9 mouse cellular contexts compared by ENCODE assay signal in genomic region chr4:62634054-62634591, GRCm38 (mm10).
DNase-seq lines count a peak whose midpoint lies in the region; ATAC-seq lines count a peak whose summit lies in the region.
"Had no signal": no experiment of that assay in that cellular context is flagged by ENCODE, and none has a peak within 500 bp of the region (broad histone marks: within the 10 kb centered on the region; RNA-seq: fewer than 3 reads in every experiment).

No protein-coding gene starts in this region.

- H3K27ac ChIP-seq in midbrain, embryonic 10.5 days (replicated peaks): peak overlapping the region; percentile 46
- no peak overlapping the region for H3K27ac ChIP-seq in midbrain, embryonic 11.5 days (ENCODE audit: low read depth, low read length)
- H3K27ac ChIP-seq: hindbrain, embryonic 15.5 days had no signal

- H3K9ac ChIP-seq in midbrain, embryonic 11.5 days (ENCODE audit: low read length): no peak overlapping the region
- H3K9ac ChIP-seq: hindbrain, embryonic 15.5 days had no signal

- no peak overlapping the region for H3K4me3 ChIP-seq in midbrain, embryonic 10.5 days
- no peak overlapping the region for H3K4me3 ChIP-seq in midbrain, embryonic 11.5 days (ENCODE audit: low read depth, low read length)
- H3K4me3 ChIP-seq: hindbrain, embryonic 15.5 days had no signal

- H3K36me3 ChIP-seq in midbrain, embryonic 10.5 days: 0 out of 2 replicates have a peak, but pooled peaks cover 11% of the 10 kb centered on the region
- H3K36me3 ChIP-seq in midbrain, embryonic 11.5 days (ENCODE audit: control insufficient read depth, insufficient read depth, low read length): no peaks in the 10 kb centered on the region; the same call in 1 of the 2 replicates
- H3K36me3 ChIP-seq: hindbrain, embryonic 15.5 days had no signal

- H3K4me2 ChIP-seq in midbrain, embryonic 11.5 days: no peak overlapping the region
- H3K4me2 ChIP-seq: hindbrain, embryonic 15.5 days had no signal

- H3K9me3 ChIP-seq in midbrain, embryonic 10.5 days (replicated peaks): no peaks in the 10 kb centered on the region
- no peaks in the 10 kb centered on the region for H3K9me3 ChIP-seq in midbrain, embryonic 11.5 days (ENCODE audit: control insufficient read depth, low read length)
- H3K9me3 ChIP-seq: hindbrain, embryonic 15.5 days had no signal

- peaks cover 38% of the 10 kb centered on the region for H3K4me1 ChIP-seq in midbrain, embryonic 10.5 days
- H3K4me1 ChIP-seq in midbrain, embryonic 11.5 days (ENCODE audit: control insufficient read depth, insufficient read depth, low read length): peaks cover 5% of the 10 kb centered on the region; the same call in 1 of the 2 replicates

- H3K27me3 ChIP-seq in midbrain, embryonic 10.5 days (ENCODE audit: low read depth, poor library complexity, severe bottlenecking): no peaks in the 10 kb centered on the region
- no peaks in the 10 kb centered on the region for H3K27me3 ChIP-seq in midbrain, embryonic 11.5 days (ENCODE audit: control insufficient read depth, insufficient read depth, low read length)
- H3K27me3 ChIP-seq: hindbrain, embryonic 15.5 days had no signal

- no peak for DNase-seq in midbrain, embryonic 10.5 days (ENCODE audit: low spot score)
- no peak for DNase-seq in midbrain, embryonic 11.5 days (ENCODE audit: low spot score, missing footprints)
- peak; percentile 59 for DNase-seq in lung, postnatal 10 days
- DNase-seq in thymus, adult 18-20 months: peak; percentile 36 to 64
- DNase-seq in retina, embryonic 14.5 days (ENCODE audit: low spot score): no peak
- no peak for DNase-seq in cerebellum, adult 8-10 months
- DNase-seq in right cerebral cortex, adult 2 months (ENCODE audit: low spot score in 2 of 2): no peak

- 42% methylated on average over 13 of the region's 13 CpGs for WGBS in midbrain, embryonic 10.5 days
- 50% methylated on average over 12 of the region's 13 CpGs for WGBS in midbrain, embryonic 11.5 days

- ATAC-seq in midbrain, embryonic 11.5 days (ENCODE audit: low FRiP score): no peak
- ATAC-seq in inflammation-experienced regulatory T-cells, adult 6 months: peak; percentile 61

Comparison
In these comparisons a context has a peak if more than half of its experiments do, and no peak if none do; other contexts are left out.
1. DNase-seq: peak in lung, postnatal 10 days (single experiment) and thymus, adult 18-20 months (2 of 2); none in midbrain, embryonic 10.5 days (single experiment), midbrain, embryonic 11.5 days (single experiment), retina, embryonic 14.5 days (single experiment), cerebellum, adult 8-10 months (single experiment) and right cerebral cortex, adult 2 months (0 of 2).